Mouse (Mus musculus): ENCODE data around the gene Znhit2.

Znhit2 gene

DNA sequence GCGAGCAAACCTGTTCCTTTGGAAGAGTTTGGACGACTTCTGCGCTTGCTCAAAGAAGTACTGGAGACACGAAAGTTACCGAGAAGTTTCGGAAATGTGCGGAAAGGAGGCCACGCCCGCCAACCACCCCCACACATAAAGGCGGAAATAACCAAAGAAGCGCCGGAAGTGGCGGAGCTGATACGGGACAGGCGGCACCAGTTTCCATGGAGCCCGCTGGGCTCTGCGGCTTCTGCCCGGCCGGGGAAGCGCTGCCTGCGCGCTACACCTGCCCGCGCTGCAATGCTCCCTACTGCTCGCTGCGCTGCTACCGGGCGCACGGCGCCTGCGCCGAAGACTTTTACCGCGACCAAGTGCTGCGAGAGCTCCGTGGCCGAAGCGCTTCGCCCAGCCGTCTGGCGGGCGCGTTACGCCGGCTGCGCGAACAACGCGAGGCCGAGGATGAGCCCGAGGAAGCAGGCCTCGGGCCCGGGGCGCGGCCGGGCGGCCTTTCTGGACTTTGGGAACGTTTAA, at the start of gene Znhit2:
TSS of gene Znhit2 (plus strand) at position 172 of the 513 bp plus-strand sequence.
- DNase-seq (ENCODE audit: low read depth, low spot score): peak; percentile 95

DNA sequence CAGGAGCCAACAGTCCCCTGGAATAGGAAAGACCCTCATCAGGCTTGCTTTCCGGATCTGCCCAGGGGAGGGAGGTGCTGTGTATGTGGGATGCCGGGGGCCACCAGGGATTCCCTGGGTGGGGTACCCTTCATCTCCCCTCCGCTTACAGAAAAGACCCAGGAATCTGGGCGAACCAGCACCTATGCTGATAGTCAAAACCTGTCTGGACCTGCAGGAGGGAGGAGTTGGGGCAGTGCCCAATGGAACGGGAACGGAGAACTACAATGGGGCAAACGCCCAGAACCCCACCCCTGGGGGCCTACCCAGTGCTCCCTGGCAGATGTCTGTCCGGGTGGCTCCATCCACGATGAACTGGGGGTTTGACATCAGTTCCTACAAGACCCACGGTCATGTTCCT, 47.3 kb upstream of the Znhit2 start:
- DNase-seq (ENCODE audit: low read depth, low spot score): no peak

DNA sequence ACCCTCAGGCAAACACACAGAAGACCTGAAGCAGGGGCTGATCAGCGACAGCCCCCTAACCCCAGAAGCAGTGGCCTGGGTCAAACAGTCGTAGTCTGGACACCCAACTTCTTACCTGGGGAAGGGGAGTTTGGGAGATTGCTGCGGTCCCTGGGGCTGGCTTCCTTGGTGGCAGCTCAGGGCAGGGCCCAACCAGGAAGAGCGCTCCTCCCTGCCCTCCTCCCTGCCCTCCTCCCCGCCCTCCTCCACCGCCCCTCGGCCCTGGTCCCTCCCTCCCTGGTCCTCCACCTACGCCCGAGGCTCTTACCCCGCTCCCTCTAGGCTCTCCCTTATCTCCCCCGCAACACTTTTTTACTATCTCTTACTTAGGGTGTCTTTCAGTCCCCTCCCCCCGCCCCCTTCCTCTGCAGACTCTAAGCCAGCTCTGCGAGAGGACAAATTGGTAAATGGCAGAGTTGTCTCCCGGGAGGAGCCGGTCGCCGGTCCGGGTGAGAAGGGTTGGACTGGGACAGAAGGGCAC, 45.9 kb upstream of the Znhit2 start:
- DNase-seq (ENCODE audit: low read depth, low spot score): peak; percentile 75

DNA sequence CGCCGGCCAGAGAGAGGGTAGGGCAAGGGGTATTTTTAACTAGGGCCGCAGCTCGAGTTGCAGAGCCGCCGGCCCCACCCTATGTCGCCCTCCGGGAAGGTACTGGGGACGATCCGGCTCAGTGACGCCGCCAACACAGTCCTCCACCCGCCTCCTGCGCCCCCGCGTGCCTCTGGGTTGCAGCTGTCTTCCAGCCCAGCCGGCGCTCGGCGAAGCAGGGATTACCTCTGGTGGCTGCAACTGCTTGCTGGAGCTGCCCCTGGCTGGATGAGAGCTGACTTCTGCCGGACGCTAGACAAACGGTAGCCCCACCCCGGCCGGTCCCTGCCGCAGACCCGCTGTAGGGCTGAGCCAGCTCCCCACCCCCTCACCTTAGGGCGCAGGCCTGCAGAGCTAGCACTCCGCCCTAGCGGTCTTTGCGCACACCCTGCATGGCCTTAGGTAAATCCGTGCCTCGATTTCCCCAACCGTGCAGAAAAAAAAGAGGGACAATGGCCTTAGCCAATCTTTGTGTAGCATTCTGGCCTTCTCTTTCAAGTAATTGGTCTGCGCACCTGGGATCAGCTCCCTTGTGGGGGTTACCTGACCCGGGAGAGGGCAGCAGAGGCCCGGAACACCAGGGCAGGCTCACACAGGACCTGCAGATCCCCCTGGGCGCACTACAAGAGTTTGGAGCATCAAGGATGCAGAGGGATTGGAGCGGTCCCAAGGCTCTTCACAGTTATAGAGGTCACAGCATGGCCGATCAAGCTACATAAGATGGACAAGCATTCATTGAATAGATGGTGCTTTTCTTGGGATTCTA, 45.3 kb upstream of the Znhit2 start, which contains the start of gene Capn1:
TSS of gene Capn1 (minus strand) at position 387 of the 805 bp plus-strand sequence.
- peak; percentile 84 for DNase-seq (ENCODE audit: low read depth, low spot score)

DNA sequence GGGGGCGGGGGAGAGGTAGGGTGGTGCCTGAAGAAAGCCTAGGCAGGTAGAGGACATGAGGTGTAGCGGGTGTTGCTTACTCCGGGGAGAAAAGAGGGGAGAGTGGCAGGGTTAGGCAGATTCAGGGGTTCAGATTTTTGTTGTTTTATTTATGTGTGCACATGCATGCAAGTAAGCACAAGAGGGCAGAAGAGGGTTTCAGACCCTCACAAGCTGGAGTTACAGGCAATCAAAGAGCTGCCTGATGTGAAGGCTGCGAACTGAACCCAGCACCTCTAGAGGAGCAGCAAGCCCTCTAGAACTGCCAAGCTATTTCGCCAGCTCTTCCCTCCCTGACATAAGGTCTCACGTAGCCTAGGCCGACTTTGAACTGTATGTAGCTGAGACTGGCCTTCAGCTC, 44.5 kb upstream of the Znhit2 start:
- peak; percentile 76 for DNase-seq (ENCODE audit: low read depth, low spot score)

DNA sequence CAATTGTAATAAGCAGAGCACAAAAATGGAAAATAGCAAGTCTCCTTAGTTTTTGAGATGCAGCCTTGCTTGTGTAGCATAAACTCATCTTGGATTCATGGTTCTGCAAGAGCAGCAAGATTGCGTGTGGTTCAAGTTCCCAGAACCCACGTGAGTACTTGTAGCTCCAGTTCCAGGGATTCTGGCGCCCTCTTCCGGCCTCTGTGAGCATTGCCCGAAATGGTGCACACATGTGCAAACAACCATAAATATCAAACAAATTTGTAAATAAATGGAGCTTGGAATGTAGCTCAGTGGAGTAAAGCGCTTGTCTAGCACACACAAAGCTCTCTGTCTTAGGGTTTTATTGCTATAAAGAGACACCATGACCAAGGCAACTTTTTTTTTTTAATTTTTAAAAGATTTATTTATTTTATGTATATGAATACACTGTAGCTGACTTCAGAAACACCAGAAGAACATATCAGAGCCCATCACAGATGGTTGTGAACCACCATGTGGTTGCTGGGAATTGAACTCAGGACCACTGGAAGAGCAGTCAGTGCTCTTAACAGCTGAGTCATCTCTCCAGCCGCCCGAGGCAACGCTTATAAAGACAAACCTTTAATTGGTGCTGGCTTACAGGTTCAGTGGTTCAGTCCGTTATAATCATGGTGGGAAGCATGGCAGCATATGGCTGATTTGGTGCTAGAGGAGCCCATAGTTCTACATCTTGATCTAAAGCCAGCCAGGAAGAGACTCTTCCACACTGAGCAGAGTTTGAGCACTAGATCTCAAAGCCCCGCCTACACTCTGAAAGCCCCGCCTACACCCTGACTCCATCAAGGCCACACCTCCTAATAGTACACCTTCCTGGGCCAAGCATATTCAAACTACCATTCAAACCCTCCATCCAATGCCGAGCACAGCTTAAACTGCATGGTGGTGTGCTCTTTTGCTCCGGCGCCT, 42.6 kb upstream of the Znhit2 start:
- peak; percentile 90 for DNase-seq (ENCODE audit: low read depth, low spot score)

DNA sequence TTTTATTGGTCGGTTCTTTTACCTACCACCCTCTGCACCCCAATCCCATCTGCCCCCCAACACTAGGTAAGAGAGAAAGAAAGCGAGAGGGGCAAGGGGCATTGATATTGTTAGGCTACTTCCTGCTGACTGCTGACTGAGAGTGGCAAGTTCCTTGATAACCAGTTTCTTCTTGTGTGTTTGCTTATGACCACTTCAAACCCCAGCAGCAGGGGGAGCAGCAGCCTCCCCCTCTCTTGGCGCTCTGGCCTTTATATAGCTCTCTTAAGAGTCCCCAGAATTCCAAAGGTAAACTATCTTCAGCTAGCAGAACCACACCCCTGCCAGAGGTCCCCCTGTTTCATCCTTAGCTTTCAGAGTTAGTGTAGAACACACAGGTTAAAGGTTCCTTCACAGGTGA, 40.7 kb upstream of the Znhit2 start:
- peak; percentile 34 for DNase-seq (ENCODE audit: low read depth, low spot score)

DNA sequence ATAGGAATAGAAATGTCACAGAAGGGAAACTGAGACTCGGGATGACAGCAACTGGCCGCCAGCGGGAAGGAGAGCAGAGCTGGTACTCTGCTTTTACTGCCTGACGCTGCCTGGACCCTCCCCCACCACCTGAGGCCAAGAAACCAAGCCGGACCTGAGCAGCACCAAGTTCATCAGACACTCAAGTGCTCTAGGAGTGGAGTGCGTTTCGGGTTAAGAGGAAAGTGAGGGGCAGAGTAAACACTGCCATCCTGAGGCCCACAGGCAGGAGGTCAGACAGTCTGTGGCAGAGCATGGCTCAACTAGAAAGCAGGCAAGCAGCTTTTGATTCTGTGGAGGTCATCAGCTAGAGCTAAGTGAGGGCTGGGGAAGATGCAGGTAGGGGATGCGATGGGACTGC, 37.9 kb upstream of the Znhit2 start:
- no peak for DNase-seq (ENCODE audit: low read depth, low spot score)

DNA sequence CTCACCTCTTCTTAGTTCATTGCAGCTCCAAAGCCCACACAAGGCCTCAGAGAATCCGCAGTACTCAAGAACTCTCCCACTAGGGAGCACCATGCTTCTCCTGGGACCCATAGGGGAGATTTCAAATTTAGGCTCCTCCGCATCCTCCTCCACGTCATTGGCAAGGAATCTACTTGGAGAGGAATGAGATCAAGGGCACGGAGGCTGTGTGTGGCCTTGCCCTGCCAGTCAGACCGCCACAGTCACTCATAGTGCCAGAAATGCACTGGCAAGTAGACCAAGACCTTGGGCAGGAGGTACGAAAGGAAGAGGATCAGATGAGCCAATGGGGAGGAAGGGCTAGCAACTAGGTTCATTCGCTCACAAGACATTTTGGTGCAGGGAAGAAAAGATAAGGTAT, 37.1 kb upstream of the Znhit2 start:
- DNase-seq (ENCODE audit: low read depth, low spot score): no peak

DNA sequence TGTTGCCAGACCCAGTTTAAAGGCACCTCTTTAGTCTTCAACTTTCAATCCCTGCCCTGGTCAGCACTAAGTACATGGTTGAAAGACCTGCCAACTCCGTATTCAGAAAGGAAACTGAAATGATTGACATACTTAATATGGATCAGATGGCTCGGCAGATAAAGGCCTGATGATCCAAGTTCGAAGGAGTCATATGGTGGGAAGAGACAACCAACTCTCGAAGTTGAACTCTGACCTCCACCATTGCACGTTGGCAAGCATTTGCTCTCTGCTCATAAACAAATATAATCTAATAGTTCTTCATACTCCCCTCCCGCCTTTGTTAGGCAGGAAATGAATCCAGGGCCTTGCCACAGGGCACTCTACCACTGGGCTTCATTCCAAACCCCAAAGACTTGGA, 32.0 kb upstream of the Znhit2 start:
- DNase-seq (ENCODE audit: low read depth, low spot score): no peak

DNA sequence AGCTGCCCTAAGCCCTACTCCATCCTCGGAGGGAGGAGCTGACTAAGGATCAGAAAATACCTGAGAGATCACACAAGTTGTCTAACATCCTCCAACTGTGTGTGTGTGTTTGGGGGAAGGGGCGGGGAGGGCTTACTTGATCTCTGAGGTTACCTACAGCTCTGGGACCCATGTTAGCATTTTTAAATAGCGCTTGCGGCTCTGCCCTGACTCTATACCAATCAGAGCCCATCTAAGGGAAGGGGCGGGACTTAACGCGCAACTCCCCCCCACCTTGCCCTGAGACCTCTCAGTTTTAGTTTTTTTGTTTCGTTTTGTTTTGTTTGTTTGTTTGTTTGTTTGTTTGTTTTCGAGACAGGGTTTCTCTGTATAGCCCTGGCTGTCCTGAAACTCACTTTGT, 31.6 kb upstream of the Znhit2 start:
- DNase-seq (ENCODE audit: low read depth, low spot score): no peak

DNA sequence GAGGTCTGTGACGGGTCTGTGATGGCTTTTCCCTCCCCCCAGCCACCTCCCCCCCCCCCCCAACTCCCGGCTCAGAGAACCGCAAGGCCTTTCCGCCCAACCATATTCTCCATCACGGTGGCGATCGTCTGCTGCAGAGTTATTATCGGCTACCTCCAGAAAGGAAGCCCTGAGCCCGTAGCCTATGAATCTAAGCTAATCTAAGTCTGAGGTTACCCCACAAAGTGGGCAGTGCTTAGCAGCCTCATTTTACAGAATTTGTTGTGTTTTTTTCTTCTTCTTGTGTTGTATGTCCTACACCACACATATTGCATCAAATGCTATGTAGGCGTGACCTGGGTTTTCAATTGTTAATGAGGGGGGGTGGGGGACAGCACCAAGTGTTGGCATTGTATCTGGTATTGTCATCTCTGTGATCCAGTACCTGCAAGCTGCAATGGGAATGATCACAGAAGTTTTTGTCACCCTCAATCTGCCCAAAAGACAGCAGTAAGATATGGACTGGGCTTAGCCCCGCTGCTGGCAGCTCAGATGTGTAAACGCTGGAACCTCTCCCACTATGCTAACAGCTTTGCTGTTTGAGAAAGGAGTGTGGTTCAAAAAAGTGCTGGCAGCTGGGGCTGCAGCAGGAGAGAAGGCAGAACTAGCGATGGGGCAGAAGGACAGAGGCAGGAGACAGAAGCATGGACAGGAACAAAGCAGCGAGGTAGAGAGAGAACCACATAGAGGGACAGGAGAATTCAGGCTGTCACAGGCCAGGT, 30.3 kb upstream of the Znhit2 start:
- DNase-seq (ENCODE audit: low read depth, low spot score): no peak

DNA sequence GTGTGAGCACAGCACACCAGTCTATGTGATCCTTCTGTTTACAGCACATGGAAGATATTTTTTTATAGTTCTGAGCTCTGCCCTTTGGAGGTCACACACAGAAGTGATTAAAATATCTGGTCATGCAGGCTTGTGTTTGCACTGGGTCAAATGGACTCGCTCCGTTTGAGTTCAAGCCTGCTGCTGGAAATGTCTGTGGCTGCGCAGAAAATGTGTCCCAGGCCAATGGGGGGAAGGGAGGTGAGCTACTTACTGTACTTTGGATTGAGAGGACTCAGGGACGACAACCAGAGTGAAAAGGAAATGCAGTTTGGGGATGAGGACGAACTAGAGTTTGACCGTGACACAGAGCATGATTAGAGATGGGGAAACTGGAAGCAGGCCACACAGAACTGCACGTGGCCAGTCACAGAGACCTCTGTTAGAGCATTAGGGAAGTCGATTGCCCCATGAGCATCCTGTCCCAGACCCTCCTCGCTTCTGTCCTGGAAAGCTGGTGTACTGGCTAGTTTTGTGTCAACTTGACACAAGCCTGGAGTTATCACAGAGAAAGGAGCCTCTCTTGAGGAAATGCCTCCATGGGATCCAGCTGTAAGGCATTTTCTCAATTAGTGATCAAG, 24.9 kb upstream of the Znhit2 start:
- no peak for DNase-seq (ENCODE audit: low read depth, low spot score)

DNA sequence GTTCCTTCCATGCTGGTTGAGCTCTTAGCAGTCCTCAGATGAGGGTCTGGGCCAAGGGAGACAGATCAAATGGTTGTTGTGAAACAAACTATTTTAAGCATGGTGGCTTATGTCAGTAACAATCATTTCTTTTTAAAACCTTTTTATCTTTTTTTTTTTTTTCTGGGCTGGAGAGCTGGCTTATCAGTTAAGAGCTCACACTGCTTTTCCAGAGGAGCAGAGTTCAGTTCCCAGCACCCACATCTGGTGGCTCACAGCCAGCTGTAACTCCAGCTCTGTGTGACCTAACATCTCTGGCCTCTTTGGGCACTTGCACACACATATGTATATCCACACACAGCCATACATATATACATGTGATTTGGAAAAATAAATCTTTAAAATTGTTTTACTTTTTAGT, 23.3 kb upstream of the Znhit2 start:
- DNase-seq (ENCODE audit: low read depth, low spot score): no peak

DNA sequence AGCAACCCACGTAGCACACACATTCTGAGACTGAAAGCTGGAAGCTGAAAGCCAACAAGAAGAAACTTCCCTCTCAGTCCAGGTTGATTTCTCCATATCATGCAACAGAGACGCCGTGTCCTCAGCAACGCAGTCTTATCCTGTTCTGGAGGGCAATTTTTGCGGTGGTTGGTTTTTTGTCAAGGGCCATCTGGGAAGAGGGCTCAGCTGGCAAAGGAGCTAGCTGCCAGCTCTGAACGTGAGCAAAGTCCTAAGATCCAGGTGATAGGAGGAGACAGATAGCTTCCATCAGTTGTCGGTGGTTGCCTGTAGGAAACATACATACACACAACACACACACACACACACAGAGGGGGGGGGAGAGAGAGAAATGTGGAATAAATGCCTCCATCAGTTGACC, 22.7 kb upstream of the Znhit2 start:
- DNase-seq (ENCODE audit: low read depth, low spot score): no peak

DNA sequence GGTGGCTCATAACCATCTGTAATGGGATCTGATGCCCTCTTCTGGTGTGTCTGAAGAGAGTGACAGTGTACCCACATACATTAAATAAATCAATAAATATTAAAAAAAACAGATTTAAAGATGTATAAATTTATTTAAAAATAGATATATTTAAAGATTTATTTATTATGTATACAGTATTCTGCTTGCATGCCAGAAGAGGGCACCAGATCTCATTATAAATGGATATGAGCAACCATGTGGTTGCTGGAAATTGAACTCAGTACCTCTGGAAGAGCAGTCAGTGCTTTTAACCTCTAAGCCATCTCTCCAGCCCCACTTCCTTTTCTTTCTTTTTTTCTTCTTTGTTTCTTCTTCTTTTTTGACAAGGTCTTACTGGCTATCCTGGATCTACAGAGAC, 21.0 kb upstream of the Znhit2 start:
- DNase-seq (ENCODE audit: low read depth, low spot score): peak; percentile 56

DNA sequence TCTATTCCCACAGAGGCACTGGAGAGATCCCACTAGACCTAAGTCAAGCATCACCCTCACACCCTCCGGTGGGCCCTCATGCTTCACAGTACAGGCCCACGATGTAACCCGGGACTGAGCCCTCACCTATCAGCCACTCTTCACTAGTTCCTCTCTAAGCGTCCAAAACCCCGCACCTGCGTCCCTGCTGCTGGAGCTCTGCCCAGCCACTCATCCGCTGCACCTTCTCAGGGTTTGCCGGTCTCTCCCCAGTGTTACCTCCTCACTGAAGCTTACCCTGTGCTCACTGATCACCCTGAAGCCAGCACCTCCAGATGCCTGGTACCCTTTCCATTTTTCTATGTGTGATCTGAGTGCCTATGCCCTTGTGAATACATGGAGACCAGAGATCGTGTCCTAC, 18.7 kb upstream of the Znhit2 start:
- DNase-seq (ENCODE audit: low read depth, low spot score): no peak

DNA sequence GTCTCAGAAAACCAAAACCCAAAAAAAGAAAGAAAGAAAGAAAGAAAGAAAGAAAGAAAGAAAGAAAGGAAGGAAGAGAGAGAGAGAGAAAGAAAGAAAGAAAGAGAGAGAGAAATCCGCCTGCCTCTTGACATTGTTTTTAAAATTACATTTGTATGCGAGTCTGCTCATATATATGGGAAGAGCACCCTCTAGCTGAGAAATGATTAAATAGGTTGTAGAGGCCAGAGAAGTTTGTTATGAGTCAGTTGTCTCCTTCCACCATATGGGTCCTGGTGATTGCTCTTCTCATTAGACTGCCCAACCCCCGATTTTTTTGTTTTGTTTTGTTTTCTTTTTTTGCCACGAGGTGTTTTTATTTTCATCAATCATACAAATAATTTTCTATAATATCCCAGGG, 16.9 kb upstream of the Znhit2 start:
- DNase-seq (ENCODE audit: low read depth, low spot score): peak; percentile 71

DNA sequence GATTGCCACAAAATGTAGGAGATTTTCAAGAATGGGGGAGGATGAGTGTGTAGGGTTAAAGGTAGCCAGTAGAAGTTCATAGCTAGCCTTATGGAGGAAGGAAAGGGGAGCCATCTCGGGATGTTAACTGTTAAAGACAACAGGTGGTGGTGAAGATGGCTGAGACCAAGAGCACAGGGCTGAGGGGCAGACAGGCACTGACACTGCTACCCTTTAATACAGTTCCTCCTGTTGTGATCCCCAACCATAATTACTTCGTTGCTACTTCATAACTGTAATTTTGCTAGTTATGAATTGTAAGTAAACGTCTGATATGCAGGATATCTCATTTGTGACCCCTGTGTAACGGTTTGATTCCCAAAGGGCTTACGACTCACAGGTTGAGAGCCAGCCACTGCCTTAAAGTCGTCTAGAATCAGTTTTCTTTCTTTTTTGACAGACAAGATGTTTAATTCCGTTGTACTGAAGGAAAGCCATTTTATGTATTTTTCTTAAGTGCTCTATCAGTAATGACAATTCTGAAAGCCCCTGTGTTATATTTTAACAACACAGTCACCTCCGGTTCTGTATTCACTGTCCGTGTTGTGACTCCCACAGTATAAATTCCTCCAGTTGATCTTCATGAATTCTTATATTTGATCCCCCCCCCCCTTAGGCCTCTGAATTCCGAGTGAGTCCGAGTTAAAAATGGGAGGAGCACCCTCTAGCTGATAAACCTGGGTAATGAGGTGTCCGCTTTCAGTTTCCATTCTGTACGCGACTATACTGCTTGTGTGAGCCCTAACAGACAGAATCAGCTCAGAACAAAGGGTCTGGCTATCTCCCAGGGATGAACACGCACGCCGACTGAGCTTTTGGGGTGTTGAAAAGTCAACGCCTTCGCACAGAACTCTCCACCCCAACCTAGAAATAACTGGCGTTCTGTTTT, 15.4 kb upstream of the Znhit2 start:
- peak; percentile 84 for DNase-seq (ENCODE audit: low read depth, low spot score)
